Mouse (Mus musculus) CD8-positive naive resting alpha-beta T cell, adult 2 months (primary cell): ENCODE measurements at regions not wholly inside any gene's neighbourhood (a gene's known extent, or its start where the extent isn't known, plus 50 kb on each side); places are given as distances from the start of the nearest gene placed in this dataset.

Experiments used
- DNase-seq, 2 experiments: peaks; one replicate each; pipeline ENCODE4 v3.0.0; 2022; ENCODE audit warnings: low read depth in 2 of 2, low spot score in 2 of 2

GRCm38 (mm10) chr3:120541556-120542476 lies 629.7 kb downstream of the Rwdd3 start:
- DNase-seq, result no peak

- no peak for DNase-seq
Observed at GRCm38 (mm10) chr3:120533901-120534300, 637.6 kb downstream of the Rwdd3 start.

DNA sequence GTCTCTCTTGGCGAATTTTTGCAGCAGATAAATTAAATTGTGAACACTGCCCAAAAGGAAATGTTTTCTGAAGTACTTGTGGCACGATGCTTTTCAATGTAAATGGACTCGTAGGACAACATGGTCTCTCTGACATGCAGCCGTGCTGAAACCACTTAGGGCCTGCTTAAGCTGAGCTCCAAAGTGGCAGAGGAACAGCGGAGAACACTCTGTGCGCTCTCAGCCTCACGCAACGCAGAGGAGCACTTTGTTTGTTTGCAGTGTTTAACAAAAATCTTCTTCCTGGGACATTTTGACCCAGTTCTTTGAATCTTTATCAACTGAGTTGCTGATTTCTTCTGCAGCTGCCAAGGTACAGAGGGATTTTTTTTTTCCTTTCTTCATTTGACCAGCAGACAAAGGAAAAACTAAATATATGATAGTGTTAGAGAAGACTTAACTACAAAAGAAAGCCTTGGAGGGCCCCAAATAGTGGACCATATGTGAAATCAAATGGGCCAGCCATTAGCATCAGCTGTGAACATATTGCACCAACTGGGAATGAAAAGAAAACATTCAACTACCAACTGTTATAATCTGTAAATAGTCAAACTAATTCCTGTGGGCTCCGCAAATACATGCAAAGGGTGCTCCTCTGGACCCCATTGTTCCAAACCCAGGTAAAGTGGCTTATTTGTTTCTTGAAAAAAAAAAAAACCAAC lies 639.5 kb downstream of the Rwdd3 start:
- no peak for DNase-seq

DNA sequence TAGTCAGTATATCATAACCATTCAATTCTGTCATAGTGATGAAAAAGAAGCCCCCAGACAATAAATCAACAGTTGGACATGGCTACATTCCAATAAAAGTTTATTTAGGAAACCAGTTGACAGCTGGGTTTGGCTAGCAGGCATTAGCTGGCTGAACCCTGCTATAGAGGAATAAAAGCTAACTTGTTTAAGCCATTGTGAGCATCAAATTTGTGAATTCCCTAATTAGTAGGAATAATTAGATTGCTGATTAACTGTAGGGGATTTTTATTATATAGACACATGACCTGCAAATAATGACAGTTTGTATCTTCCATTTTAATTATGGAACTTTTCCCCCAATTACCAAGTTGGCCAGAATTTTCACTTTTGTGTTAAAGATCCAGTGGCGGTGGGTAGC lies 659.8 kb downstream of the Rwdd3 start:
- no peak for DNase-seq

DNA sequence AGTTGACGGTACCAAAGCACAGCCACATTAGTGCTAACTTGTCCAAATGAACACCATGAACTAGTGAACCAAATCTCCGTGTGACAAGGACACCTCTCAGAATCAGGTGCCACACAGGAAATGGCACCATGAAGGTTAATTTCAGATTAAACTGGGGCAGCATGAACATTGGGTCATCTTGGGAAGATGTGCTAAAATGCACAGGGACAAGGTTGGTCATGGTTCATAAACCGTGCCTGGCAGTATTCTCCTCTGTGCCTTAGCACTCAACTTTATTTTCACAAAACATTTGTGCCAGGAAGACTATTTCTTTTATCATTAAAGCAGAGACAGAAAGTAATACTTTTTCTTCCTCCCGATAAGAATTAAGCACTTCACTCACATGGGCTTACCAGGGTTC lies 672.6 kb downstream of the Rwdd3 start:
- no peak for DNase-seq

- no peak for DNase-seq
Observed at GRCm38 (mm10) chr3:120477934-120478333, 693.6 kb downstream of the Rwdd3 start.

DNA sequence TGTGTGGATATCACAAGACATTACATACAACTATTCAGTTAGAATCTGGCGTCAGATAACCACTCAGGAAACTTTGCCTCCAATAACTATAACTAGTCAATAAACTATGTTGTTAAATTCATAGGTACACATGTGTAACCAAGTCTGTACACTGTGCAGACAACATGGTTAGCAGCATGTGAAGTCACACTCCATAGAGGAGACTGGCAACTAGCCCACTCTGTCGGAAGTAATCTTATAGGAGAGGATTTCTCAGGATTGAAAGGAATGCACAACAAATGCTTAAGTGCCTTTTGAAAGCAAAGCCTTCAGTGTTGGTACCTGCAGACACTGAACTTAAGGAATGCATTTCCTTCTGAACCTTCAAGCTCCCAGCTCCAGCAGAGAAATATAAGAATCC lies 693.0 kb upstream of the Ptbp2 start:
- DNase-seq, result no peak

- DNase-seq, result no peak
Observed at GRCm38 (mm10) chr3:120473645-120474038, 689.4 kb upstream of the Ptbp2 start.

GRCm38 (mm10) chr3:120472687-120473644 lies 688.7 kb upstream of the Ptbp2 start:
- no peak for DNase-seq

DNA sequence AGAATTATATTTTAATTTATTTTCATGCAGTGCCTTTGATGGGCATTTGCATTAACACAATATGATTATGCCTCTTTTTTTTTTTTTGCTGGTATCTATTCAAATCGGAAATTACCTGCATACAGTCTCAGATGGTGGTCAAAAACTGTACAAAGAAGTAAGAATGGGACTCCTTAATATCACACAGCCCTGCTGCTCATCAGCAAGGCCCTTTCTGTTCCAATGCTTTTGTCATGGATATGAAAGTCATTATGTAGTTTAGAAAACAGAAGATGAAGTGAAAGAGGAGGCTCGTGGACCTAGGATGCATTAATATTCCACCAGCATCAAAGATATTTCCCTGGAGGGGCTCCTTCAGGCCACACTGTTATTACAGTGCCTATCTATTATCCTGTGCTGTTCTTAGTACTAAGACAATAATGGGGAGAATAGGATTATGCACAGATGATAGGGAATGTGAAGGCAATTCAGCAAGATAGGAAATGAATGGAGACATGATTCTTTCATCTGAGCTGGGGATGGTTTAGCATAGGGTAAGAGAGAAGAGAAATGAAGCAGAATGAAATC lies 687.7 kb upstream of the Ptbp2 start:
- DNase-seq, result no peak

DNA sequence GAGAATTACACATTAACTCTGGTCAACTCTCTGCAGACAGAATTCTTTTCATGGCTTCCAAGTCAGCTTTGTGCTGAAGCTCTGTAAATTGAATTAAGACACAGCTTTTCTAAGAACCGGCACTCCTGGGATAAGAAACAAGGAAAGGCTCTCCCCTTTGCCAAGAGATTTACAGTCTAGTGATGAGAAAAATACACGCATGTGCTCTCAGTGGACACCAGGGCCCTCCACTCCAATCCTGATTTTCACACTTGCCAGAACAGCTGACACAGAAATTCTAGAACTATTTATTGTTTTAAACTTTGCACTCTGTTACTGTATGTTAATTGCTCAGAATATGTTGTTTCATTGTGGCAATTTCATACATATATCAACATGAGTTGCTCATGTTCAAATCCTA lies 684.6 kb upstream of the Ptbp2 start:
- DNase-seq, result no peak

GRCm38 (mm10) chr3:120460717-120461116 lies 676.5 kb upstream of the Ptbp2 start:
- no peak for DNase-seq

GRCm38 (mm10) chr3:120457912-120458311 lies 673.6 kb upstream of the Ptbp2 start:
- DNase-seq, result no peak

DNA sequence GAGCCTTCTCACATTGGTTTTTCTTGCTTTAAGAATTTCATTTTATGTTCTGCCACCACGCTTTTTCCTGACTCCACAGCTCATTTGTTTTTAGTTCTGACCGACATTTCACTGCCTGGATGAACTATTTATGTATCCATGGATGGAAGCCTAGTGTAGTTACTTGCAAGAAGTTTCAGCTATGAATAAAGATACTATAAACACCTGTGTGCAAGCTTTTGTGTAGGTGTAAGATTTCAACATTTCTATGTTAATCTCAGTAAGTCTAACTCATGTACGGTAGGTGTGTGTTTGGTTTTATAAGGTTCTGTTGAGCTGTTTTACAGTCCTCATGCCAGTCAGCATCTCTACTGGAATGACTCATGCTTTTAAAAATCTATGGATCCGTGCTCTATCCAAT lies 656.9 kb upstream of the Ptbp2 start:
- DNase-seq, result no peak

GRCm38 (mm10) chr3:120430285-120430684 lies 646.0 kb upstream of the Ptbp2 start:
- DNase-seq, result no peak

GRCm38 (mm10) chr3:120416634-120417033 lies 632.4 kb upstream of the Ptbp2 start:
- no peak for DNase-seq

DNA sequence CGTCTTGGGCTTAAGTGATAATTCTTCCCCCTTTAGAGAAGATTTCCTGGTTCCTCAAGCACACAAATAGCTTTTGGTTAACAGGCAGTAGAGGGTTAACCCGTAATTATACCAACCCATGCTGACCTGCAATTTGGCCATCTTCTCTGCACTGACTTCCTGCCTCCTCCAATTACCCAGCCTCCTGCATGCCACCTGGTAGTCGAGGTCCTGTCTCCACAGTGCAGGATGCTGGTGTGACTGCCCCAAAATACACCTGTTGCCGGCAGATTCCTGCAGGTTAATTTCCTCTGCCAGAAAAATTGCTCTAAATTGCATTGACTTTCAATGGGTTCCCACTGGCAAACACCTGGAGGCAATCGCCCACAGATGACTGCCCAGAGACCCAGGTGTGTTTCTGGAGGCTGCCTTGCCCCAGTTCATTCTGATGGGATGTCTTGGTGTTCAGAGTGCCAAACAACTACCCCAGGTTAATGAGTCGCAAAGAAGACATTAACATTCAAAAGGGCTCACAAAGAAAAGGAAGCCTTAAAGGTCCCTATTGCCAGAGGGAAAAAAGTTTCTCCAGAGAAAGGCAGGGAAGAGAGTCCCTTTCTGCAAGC lies 591.5 kb upstream of the Ptbp2 start:
- no peak for DNase-seq

DNA sequence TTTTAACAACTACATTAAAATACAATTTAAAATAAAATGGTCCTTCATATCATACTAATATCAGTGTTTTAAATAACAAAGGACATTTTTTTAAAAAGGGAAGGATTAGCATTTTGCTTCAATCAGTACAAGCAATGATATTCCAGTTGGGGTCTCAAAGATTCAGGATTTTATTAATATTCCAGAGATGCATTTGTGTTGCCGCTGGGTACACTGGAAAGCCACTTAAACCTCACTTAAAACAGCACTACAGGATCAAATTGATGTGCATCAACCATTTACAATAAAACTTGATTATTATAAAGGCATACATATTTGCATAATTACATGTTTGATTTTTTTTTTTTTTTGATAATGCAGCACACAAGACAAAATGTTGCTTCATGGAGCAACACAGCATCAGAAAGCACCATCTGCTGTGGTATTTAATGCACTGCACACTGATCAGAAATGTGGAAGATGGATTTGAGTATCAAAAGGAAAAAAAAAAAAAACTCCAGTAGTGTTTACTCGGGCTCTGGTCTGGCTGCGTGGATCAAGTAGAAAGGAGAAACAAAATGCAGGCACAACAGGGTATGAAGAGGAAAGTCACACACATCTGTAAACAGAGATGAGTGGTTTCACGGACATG lies 558.6 kb upstream of the Ptbp2 start:
- no peak for DNase-seq

- DNase-seq, result no peak
Observed at GRCm38 (mm10) chr3:120341882-120342281, 557.6 kb upstream of the Ptbp2 start.
